Comparison of ENCODE assay signal across 21 mouse cellular contexts in the genomic region with DNA sequence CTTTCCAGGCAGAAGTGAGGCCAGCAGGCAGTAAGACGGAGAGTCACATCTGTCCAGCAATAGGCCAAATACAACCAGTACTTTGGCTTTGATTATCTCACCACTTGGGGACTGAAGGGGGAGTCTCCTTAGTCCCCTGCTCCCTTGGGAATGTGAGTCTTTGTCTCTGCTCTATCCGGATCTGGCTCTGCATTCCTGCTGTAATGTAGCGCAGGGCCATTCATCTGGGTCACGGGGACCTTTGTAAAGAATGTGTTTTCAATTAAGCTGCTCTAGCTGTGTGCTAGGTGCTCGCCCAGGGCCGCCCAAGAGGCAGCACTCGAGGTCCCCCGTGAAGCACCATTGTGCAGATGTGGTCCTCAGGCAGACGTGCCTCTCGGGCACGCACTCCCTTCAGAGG. TPM values are rescaled to one million over a fixed set of nuclear protein-coding genes. Genes with fewer than 3 reads are reported as not detected.
DNase-seq lines count a peak whose midpoint lies in the region; ATAC-seq lines count a peak whose summit lies in the region.
"Had no signal": no experiment of that assay in that cellular context is flagged by ENCODE, and none has a peak within 500 bp of the region (broad histone marks: within the 10 kb centered on the region; RNA-seq: fewer than 3 reads in every experiment).

No protein-coding gene starts in this region.

- DNase-seq in midbrain, embryonic 11.5 days (ENCODE audit: low spot score, missing footprints), result no peak
- peak; percentile 39 for DNase-seq in embryonic facial prominence, embryonic 10.5 days (ENCODE audit: low spot score)
- peak; percentile 24 for DNase-seq in retina, postnatal 1 day
- DNase-seq in left cerebral cortex, adult 11 months (ENCODE audit: low spot score), result no peak
- no peak for DNase-seq in heart, postnatal 10 days
- no peak for DNase-seq in cerebellum, postnatal 14 days
- DNase-seq: B cell, adult 2 months; cerebellum, postnatal 25 days; gastrocnemius, postnatal 36 days; kidney, postnatal 14 days; liver; right cerebral cortex, postnatal 14 days; thymus, adult 2 months had no signal

- no peaks in the 10 kb centered on the region for H3K9me3 ChIP-seq in midbrain, embryonic 12.5 days
- no peaks in the 10 kb centered on the region for H3K9me3 ChIP-seq in midbrain, embryonic 11.5 days (ENCODE audit: control insufficient read depth, low read length)
- no peaks in the 10 kb centered on the region for H3K9me3 ChIP-seq in embryonic facial prominence, embryonic 10.5 days
- no peaks in the 10 kb centered on the region for H3K9me3 ChIP-seq in hindbrain, embryonic 12.5 days (replicated peaks)
- H3K9me3 ChIP-seq: intestine, embryonic 15.5 days; lung, embryonic 15.5 days; megakaryocyte, embryonic 14.5 days had no signal

- no peak overlapping the region for H3K9ac ChIP-seq in midbrain, embryonic 12.5 days (replicated peaks)
- H3K9ac ChIP-seq in midbrain, embryonic 11.5 days (ENCODE audit: low read length), result no peak overlapping the region
- H3K9ac ChIP-seq in hindbrain, embryonic 12.5 days, result no peak overlapping the region
- H3K9ac ChIP-seq: intestine, embryonic 15.5 days; lung, embryonic 15.5 days had no signal

- H3K27ac ChIP-seq in midbrain, embryonic 12.5 days (replicated peaks), result no peak overlapping the region
- H3K27ac ChIP-seq in midbrain, embryonic 11.5 days (ENCODE audit: low read depth, low read length), result no peak overlapping the region
- peak overlapping the region; percentile 24; the same call in 1 of the 2 replicates for H3K27ac ChIP-seq in embryonic facial prominence, embryonic 10.5 days (replicated peaks)
- H3K27ac ChIP-seq in hindbrain, embryonic 12.5 days, result no peak overlapping the region
- H3K27ac ChIP-seq: intestine, embryonic 15.5 days; lung, embryonic 15.5 days had no signal

- peaks cover 37% of the 10 kb centered on the region for H3K27me3 ChIP-seq in midbrain, embryonic 12.5 days
- peaks cover 3% of the 10 kb centered on the region; the same call in 1 of the 2 replicates for H3K27me3 ChIP-seq in midbrain, embryonic 11.5 days (ENCODE audit: control insufficient read depth, insufficient read depth, low read length)
- H3K27me3 ChIP-seq in embryonic facial prominence, embryonic 10.5 days (replicated peaks; ENCODE audit: low read depth, poor library complexity, severe bottlenecking), result peaks cover 8% of the 10 kb centered on the region; the same call in 1 of the 2 replicates
- H3K27me3 ChIP-seq in hindbrain, embryonic 12.5 days, result peaks cover 14% of the 10 kb centered on the region
- H3K27me3 ChIP-seq: intestine, embryonic 15.5 days; lung, embryonic 15.5 days had no signal

- peak; percentile 27; the same call in 1 of the 2 replicates for ATAC-seq in midbrain, embryonic 12.5 days (ENCODE audit: low FRiP score, low read depth)
- ATAC-seq in midbrain, embryonic 11.5 days (ENCODE audit: low FRiP score), result no peak
- ATAC-seq in hindbrain, embryonic 12.5 days (ENCODE audit: low FRiP score), result 0 out of 2 replicates have a peak, but pooled peaks have one; percentile 22
- ATAC-seq: intestine, embryonic 15.5 days had no signal

- WGBS in midbrain, embryonic 12.5 days, result 14% methylated on average over 11 of the region's 11 CpGs
- WGBS in midbrain, embryonic 11.5 days, result 20% methylated on average over 11 of the region's 11 CpGs
- 19% methylated on average over 11 of the region's 11 CpGs for whole genome bisulfite sequencing in embryonic facial prominence, embryonic 10.5 days
- 16% methylated on average over 11 of the region's 11 CpGs for WGBS in hindbrain, embryonic 12.5 days

- H3K4me2 ChIP-seq in midbrain, embryonic 12.5 days (replicated peaks), result no peak overlapping the region
- H3K4me2 ChIP-seq in midbrain, embryonic 11.5 days, result no peak overlapping the region
- no peak overlapping the region for H3K4me2 ChIP-seq in hindbrain, embryonic 12.5 days (replicated peaks)
- H3K4me2 ChIP-seq: intestine, embryonic 15.5 days; lung, embryonic 15.5 days had no signal

- H3K4me1 ChIP-seq in midbrain, embryonic 12.5 days, result peaks cover 17% of the 10 kb centered on the region
- H3K4me1 ChIP-seq in midbrain, embryonic 11.5 days (ENCODE audit: control insufficient read depth, insufficient read depth, low read length), result peaks cover 7% of the 10 kb centered on the region
- peaks cover 15% of the 10 kb centered on the region for H3K4me1 ChIP-seq in embryonic facial prominence, embryonic 10.5 days
- H3K4me1 ChIP-seq in hindbrain, embryonic 12.5 days, result peaks cover 9% of the 10 kb centered on the region
- H3K4me1 ChIP-seq: intestine, embryonic 15.5 days; lung, embryonic 15.5 days; megakaryocyte, embryonic 14.5 days had no signal

- intact Hi-C loops in heart, postnatal 10 days (cut with DNase I), result no loop called here

- no peak overlapping the region for H3K4me3 ChIP-seq in midbrain, embryonic 12.5 days
- H3K4me3 ChIP-seq in midbrain, embryonic 11.5 days (ENCODE audit: low read depth, low read length), result no peak overlapping the region
- H3K4me3 ChIP-seq in embryonic facial prominence, embryonic 10.5 days, result no peak overlapping the region
- H3K4me3 ChIP-seq in hindbrain, embryonic 12.5 days, result no peak overlapping the region
- H3K4me3 ChIP-seq: intestine, embryonic 15.5 days; lung, embryonic 15.5 days; megakaryocyte, embryonic 14.5 days had no signal

- H3K36me3 ChIP-seq in midbrain, embryonic 12.5 days, result no peaks in the 10 kb centered on the region
- H3K36me3 ChIP-seq in midbrain, embryonic 11.5 days (ENCODE audit: control insufficient read depth, insufficient read depth, low read length), result no peaks in the 10 kb centered on the region
- H3K36me3 ChIP-seq in embryonic facial prominence, embryonic 10.5 days (replicated peaks), result no peaks in the 10 kb centered on the region
- H3K36me3 ChIP-seq in hindbrain, embryonic 12.5 days, result no peaks in the 10 kb centered on the region
- H3K36me3 ChIP-seq: intestine, embryonic 15.5 days; lung, embryonic 15.5 days had no signal

RNA-seq across cellular contexts. Expression of a gene that starts 44.6 kb away (rescaled TPM):
- 0.22 TPM in 1 of 2 replicates, not detected in the other for polyA plus RNA-seq in midbrain, embryonic 12.5 days (2016; fragmentation: Nextera tagmentation; extraction: Ambion mirVana)
- polyA plus RNA-seq in midbrain, embryonic 11.5 days (2014; fragmentation: Nextera tagmentation; extraction: Ambion mirVana), result not detected in 2 replicates
- not detected in 2 replicates for polyA plus RNA-seq in embryonic facial prominence, embryonic 10.5 days (2016; fragmentation: Nextera tagmentation; extraction: Ambion mirVana)
- polyA plus RNA-seq in hindbrain, embryonic 12.5 days (2016; fragmentation: Nextera tagmentation; extraction: Ambion mirVana), result 0.12 TPM in 1 of 2 replicates, not detected in the other
- total RNA-seq in heart, postnatal 10 days (2021), result not detected
- total RNA-seq: gastrocnemius, postnatal 36 days; MEL had no signal
- polyA plus RNA-seq: heart, embryonic 14.5 days; intestine, embryonic 15.5 days; lung, embryonic 15.5 days; neural tube, embryonic 14.5 days; thymus, adult 2 months had no signal

Comparison
In these comparisons a context has a peak if more than half of its experiments do, and no peak if none do; other contexts are left out.
1. DNase-seq: peak in embryonic facial prominence, embryonic 10.5 days (single experiment) and retina, postnatal 1 day (single experiment); none in midbrain, embryonic 11.5 days (single experiment), left cerebral cortex, adult 11 months (single experiment), heart, postnatal 10 days (0 of 2) and cerebellum, postnatal 14 days (0 of 2).